Mouse (Mus musculus) heart, adult 9 months (tissue): ENCODE results near the gene Rack1.
A peak's percentile ranks its signal among the peaks of the same experiment; 100 is the strongest.
"Not testable (repeated sequence)": the region's sequence is repeated elsewhere in the genome, so short reads cannot be mapped to it uniquely, and the experiment has no call there.

Experiments used
- DNase-seq, 2 experiments: peaks; one replicate each; pipeline ENCODE4 v3.0.0; 2022; ENCODE audit warnings: low spot score in 2 of 2

The Rack1 gene

DNA sequence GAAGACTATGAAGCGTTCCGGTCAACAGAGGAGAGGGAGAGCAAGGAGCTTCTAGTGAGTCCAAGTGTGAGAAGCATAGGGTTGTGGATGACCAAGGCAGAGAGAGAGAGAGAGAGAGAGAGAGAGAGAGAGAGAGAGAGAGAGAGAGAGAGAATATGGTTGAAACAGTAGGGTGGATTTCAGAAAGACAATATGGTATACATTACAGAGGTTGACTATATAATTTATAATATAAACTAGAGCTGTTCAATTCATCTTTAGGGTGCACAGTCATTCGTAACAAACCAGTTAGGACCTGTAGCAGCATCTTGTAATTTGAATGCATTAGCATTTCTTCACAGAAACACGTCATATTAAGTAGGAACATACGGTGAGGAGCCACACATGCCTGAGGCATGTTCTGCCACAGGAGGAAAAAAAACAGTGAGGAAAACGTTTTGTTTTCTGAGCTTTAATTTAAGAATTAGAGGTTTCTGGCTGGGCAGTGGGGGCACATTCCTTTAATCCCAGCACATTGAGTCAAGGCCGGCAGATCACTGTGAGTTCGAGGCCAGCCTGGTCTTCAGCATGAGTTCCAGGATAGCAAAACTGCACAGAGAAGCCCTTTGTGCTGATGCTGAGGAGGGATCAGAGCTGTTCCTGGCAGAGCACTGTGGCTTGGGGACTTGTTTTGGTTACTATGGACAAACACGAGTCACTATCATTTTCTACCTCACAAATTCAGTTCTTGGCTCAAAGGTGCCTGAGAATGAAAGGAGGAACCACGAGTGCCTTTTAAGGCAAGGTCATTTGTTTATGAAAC is 38.9 kb downstream of the Rack1 start:
- DNase-seq = no peak

DNA sequence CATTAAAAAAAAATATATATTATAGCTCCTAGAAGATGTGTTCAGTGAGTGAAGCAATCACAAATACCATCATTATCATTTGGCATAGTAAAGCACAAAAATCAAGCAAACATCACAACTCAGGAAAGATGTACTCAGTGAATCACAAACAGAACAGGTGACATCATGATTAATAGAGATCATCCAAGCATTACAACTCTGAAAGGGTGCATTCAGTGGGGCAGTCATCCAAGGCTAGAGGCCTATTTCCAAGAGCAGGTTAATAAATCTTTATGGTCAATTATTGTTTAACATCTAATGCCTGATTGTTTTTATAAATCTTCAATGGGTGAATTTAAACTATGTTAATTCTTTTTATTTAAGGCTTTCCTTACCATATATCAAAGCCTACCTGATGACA is 40.7 kb downstream of the Rack1 start:
- DNase-seq = no peak

GRCm38 (mm10) chr11:48841213-48841612 is 41.1 kb downstream of the Rack1 start:
- no peak for DNase-seq

DNA sequence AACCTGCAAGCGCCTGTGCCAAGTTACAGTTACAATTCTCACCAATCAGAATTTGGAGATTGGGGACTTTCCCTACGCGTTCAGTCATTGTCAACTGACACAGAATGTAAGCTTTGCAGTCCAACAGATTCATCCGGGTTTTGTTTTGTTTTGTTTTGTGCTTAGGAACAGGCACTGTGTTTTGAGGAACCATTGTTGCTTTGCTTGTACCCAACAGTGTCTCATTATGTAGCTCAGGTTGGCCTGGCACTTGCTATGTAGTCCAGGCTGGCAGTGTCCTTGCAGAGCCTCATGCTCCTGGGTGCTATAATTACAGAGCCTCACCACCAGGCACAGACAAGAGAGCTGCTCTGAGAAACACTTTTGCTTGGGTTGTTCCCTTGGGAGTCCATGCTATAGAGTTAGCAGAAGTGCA is 42.3 kb downstream of the Rack1 start:
- no peak for DNase-seq

GRCm38 (mm10) chr11:48843202-48843601 is 43.1 kb downstream of the Rack1 start:
- no peak for DNase-seq

DNA sequence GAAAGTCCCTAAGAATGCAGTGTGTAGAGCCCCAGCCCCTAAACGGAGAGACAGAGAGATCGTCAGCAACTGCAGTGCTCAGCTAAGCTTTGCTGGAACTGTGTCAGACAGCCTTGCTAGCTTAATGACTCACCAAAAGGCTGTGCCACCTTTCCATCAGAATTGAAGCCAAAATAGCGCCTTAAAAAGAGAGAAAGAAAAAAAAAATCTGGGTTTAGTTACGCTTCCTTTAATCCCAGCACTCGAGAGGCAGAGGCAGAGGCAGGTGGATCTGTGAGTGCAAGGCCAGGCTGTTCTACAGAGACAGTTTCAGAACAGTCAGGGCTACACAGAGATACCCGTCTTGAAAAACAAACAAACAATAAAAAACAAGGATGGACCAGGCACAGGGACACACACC is 44.2 kb downstream of the Rack1 start:
- no peak for DNase-seq

GRCm38 (mm10) chr11:48845244-48845815 is 45.2 kb downstream of the Rack1 start:
- DNase-seq = no peak

DNA sequence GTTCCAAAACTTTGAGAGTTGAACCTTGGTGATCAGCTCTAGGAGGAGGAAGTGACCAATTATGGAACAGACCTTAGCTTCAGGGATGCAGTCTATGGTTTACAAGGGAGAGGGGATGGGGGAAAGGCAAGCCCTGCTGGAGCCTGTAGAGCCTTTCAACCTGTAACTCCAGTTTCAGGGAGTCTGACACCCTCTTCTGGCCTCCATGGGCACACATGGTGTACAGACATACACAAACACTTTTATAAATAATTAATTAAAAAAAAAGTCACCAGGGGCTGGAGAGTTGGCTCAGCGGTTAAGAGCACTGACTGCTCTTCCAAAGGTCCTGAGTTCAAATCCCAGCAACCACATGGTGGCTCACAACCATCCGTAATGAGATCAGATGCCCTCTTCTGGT is 46.2 kb downstream of the Rack1 start:
- not testable (repeated sequence) for DNase-seq

DNA sequence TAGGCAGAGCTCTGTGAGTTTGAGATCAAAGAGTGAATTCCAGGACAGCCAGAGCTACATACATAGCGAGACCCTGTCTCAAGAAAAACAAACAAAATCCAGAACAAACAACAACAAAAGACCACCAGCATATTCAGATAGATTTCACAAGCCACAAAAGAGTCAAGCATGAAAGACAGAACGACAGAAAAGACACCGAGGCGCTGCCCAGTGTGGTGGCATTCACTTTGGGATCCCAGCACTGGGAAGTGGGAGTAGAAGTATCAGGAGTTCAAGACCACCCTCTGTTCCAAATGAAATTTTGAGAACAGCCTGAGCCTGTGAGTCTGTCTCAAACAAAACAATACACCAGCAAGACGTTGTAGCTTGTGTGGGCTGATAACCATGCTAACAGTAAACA is 46.7 kb downstream of the Rack1 start:
- no peak for DNase-seq

- no peak for DNase-seq
Observed at GRCm38 (mm10) chr11:48850240-48850639, 50.1 kb downstream of the Rack1 start.

DNA sequence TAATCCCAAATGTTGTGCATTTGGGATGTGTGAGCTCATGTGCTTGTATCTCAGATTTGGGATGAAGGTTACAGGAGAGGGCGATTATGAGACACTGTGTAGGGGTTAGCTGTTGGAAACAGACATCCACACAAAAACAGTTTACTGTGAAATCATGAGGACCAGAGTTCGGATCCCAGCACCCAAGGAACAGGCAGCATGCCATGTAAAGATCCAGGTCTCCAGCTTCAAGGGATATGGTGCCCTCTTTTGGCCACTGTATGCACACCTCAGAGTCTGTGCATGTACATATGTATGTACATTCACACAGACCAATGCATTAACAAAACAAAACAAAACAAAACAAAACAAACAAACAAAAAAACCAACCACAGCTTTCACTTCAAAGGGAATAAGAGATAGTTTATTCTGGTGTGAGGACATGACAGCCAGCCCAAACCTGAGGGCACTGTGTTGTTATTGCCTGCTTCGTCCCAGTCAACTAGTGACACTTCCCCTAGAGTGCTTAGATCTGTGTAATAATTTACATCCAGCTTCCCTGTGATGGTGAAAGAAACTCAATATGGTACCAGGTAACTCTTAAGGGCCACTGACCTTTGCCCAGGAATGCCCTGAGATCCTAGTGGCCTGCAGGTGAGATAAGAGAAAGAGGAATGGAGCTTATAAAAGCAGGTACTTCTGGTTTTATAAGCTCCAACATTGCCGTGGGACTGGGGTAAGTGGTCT is 51.3 kb downstream of the Rack1 start:
- no peak for DNase-seq

DNA sequence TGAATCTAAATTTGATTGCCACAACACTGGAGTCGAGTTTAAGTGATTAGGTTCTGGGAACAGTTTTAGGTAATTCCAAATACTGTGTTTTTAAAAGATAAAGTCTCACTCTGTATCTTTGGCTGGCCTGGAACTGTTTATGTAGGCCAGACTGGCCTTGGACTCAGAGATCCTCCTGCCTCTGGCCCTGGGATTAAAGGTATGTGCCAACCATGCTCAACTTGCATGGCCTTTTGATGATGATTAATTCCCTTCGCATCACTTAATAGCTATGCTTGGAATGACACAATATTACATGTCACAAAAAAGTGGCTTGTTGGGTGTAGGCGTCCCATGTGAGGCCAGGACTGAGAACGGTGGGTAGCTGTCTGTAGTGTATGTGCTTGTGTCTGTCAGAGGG is 52.1 kb downstream of the Rack1 start:
- no peak for DNase-seq

DNA sequence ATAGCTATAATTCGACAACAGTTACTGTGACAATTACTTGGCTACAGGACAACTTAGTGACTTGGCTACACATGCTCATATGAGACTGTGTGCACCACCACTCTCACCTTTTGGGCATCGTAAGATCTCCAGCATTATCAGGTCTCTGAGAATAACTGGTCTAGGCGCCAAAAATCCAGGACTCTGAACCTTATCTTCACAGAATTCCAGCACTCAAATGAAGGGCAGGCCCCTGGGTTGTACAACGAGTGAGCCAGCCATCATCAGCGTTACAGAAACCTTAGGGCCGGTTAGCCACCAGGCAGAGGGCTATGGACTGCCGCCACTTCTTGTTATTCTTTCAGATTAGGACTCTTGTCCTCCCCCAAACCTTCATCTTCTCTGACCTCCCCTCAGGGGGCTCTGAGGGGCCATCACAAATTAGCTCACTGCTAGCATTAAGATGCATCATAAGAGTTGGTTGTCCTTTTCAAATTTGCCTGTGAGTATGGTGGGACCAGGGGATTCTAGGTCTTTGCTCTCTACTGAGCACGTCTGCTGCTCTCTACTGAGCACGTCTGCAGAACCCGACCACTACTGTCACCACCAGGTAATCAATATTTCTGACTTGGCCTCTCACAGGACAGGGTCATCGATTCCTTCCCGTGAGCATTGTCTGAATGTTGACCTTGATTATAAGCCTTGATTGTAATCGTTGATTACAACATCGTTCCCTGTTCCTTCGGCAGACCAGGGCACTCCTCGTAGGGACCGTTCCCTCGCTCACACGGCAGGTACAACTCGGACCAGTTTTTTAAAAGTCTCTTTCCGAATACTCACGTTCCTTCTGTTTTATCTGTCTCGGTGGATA is 52.7 kb downstream of the Rack1 start:
- no peak for DNase-seq

DNA sequence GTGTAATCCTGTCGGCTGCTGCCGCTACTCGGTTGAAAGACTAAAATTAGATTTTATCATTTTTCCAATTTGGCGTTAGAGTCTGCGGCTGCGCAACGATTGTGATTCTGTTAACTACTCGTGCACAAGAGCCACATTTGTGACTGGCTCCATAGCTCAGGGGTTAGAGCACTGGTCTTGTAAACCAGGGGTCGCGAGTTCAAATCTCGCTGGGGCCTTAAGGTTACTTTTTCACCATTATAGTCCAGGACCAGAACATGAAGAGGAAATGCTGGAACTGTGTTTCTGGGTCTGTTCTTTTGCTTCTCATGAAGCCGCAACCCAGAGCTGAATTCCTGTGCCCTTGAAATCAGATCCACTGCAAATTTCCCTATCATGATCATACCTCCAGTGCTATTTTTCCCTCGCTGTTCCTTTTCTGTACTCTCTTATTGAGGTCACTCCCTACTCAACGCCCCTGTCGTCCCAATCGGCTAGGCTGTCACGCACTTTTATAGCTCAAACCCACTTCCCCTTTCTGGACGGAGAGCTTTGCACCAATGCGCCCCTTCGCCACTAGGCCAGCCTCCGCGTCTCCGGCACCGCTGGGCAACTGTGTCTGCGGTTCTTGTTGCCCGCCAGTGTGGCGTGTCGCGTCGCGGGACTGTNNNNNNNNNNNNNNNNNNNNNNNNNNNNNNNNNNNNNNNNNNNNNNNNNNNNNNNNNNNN is 53.5 kb downstream of the Rack1 start:
- peak; percentile 81 to 93 for DNase-seq
